Mouse (Mus musculus): ENCODE data around the gene Fam131a.
A peak's percentile ranks its signal among the peaks of the same experiment; 100 is the strongest.

DNA sequence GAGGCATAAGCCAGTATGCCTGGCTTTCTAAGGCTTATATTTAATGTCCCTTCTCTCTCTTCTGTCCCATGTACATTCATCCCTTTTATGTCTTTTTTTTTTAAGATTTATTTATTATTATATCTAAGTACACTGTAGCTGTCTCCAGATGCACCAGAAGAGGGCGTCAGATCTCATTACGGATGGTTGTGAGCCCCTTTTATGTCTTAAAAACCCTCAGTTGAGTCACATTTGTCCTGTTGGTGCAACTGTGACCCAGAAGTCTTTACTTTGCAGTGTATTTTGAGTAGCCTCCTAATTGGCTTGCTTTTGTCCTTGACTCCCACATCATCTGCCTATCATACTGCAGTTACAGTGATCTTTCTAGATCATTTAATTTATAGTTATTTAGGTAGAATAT is 39.7 kb upstream of the Fam131a start:
- TF ChIP-seq CTCF (IDR thresholded peaks at IDR 0.05 in 2 of 3, conservative IDR thresholded peaks at IDR 0.05 in 1 of 3; ENCODE audit: control insufficient read depth in 1 of 3, insufficient read depth in 1 of 3, low read depth in 2 of 3, low read length in 3 of 3, poor library complexity in 1 of 3, severe bottlenecking in 1 of 3) (peak in 2 of 3 experiments; percentile 8 to 28; a peak in 2 of 6 replicates), POLR2A (IDR thresholded peaks at IDR 0.05; ENCODE audit: control insufficient read depth in 1 of 2, insufficient read depth in 1 of 2, low read depth in 1 of 2, low read length in 2 of 2, poor library complexity in 1 of 2) (no peak), RAD21 (IDR thresholded peaks at IDR 0.05; ENCODE audit: low read depth, low read length) (no peak; the same call in 1 of the 2 replicates)

Measured in MEL (cell line).